Mouse (Mus musculus): ENCODE results near the gene Klrd1. TPM values are rescaled to one million over a fixed set of nuclear protein-coding genes. Genes with fewer than 3 reads are reported as not detected.

The Klrd1 gene
- total RNA-seq, 1 experiment = not detected

DNA sequence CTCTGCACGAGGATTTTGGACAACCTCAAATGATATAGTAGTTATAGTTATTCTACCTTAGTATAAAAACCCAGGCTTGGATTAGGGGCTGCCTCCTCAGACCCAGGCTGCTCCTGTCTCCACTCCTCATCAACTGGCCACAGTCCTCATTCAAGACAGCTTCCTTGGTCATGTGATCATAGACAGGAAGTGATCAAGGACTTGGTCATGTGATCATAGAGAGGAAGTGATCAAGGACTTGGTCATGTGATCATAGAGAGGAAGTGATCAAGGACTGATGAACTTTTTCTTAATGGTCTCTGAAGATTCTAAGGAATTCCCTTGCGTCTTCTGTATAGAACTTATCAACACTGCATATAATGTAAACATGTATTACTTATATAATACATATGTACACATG is 44.3 kb upstream of the Klrd1 start:
- no peaks in the 10 kb centered on the region for H3K9me3 ChIP-seq (ENCODE audit: control insufficient read depth, insufficient read depth, low read depth, low read length)
- in situ Hi-C loops (cut with MboI; ENCODE audit: low sequenced_read_pairs in 2 of 2, unreplicated experiment in 2 of 2) = no loop called here
- TF ChIP-seq ZC3H11A (IDR thresholded peaks at IDR 0.05; ENCODE audit: borderline replicate concordance, low read depth, low read length) = no peak
- TF ChIP-seq ZNF384 (IDR thresholded peaks at IDR 0.05; ENCODE audit: low read depth, low read length) = no peak
- TF ChIP-seq HCFC1 (IDR thresholded peaks at IDR 0.05; ENCODE audit: borderline replicate concordance, insufficient read depth, low read length) = no peak
- no peak for TF ChIP-seq MAFK (IDR thresholded peaks at IDR 0.05; ENCODE audit: insufficient read depth, low read depth, low read length)
- no peak for TF ChIP-seq CHD2 (IDR thresholded peaks at IDR 0.05; ENCODE audit: low read depth, low read length)
- H3K27ac ChIP-seq (ENCODE audit: insufficient read depth, low read depth, low read length, poor library complexity, severe bottlenecking) = no peak overlapping the region
- H3K36me3 ChIP-seq (ENCODE audit: control insufficient read depth, insufficient read depth, low read length, poor library complexity, severe bottlenecking) = no peaks in the 10 kb centered on the region
- H3K9ac ChIP-seq (ENCODE audit: insufficient read depth, low read depth, low read length, poor library complexity, severe bottlenecking) = no peak overlapping the region
- no peak overlapping the region for H3K4me3 ChIP-seq (ENCODE audit: insufficient read depth in 1 of 2, low read depth in 1 of 2, low read length in 2 of 2, poor library complexity in 1 of 2, severe bottlenecking in 1 of 2)
- DNase-seq (ENCODE audit: low read depth, low spot score) = no peak
- H3K4me1 ChIP-seq (ENCODE audit: control insufficient read depth in 2 of 2, insufficient read depth in 2 of 2, low read length in 2 of 2, poor library complexity in 1 of 2) = no peaks in the 10 kb centered on the region

DNA sequence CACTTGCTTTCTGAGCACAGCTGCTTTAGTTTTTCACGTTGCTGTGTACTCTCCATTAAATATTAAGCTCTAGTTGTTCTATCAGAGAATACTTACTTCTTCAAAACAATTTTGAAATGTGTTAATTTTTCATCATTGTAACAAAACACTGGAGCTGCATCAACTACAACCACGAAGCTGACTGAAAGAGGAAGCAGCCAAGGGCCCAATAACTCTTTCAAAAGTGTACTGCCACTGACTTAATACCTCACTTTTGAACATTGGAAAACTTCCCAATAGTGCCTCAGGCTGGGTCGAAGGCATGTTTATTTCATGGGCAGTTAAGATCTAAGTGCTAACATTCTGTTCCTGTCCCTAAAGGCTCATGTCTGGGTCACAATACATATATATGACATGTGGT is 43.6 kb upstream of the Klrd1 start:
- H3K27ac ChIP-seq (ENCODE audit: insufficient read depth, low read depth, low read length, poor library complexity, severe bottlenecking) = no peak overlapping the region
- DNase-seq (ENCODE audit: low read depth, low spot score) = no peak
- no peaks in the 10 kb centered on the region for H3K9me3 ChIP-seq (ENCODE audit: control insufficient read depth, insufficient read depth, low read depth, low read length)
- in situ Hi-C loops (cut with MboI; ENCODE audit: low sequenced_read_pairs in 2 of 2, unreplicated experiment in 2 of 2) = no loop called here
- no peak overlapping the region for H3K4me3 ChIP-seq (ENCODE audit: insufficient read depth in 1 of 2, low read depth in 1 of 2, low read length in 2 of 2, poor library complexity in 1 of 2, severe bottlenecking in 1 of 2)
- H3K4me1 ChIP-seq (ENCODE audit: control insufficient read depth in 2 of 2, insufficient read depth in 2 of 2, low read length in 2 of 2, poor library complexity in 1 of 2) = no peaks in the 10 kb centered on the region
- TF ChIP-seq MAFK (IDR thresholded peaks at IDR 0.05; ENCODE audit: insufficient read depth, low read depth, low read length) (no peak), ZNF384 (IDR thresholded peaks at IDR 0.05; ENCODE audit: low read depth, low read length) (no peak), HCFC1 (IDR thresholded peaks at IDR 0.05; ENCODE audit: borderline replicate concordance, insufficient read depth, low read length) (no peak), ZC3H11A (IDR thresholded peaks at IDR 0.05; ENCODE audit: borderline replicate concordance, low read depth, low read length) (no peak), CHD2 (IDR thresholded peaks at IDR 0.05; ENCODE audit: low read depth, low read length) (no peak)
- no peak overlapping the region for H3K9ac ChIP-seq (ENCODE audit: insufficient read depth, low read depth, low read length, poor library complexity, severe bottlenecking)
- no peaks in the 10 kb centered on the region for H3K36me3 ChIP-seq (ENCODE audit: control insufficient read depth, insufficient read depth, low read length, poor library complexity, severe bottlenecking)

- no peak overlapping the region for H3K27ac ChIP-seq (ENCODE audit: insufficient read depth, low read depth, low read length, poor library complexity, severe bottlenecking)
- no peak overlapping the region for H3K4me3 ChIP-seq (ENCODE audit: insufficient read depth in 1 of 2, low read depth in 1 of 2, low read length in 2 of 2, poor library complexity in 1 of 2, severe bottlenecking in 1 of 2)
- TF ChIP-seq HCFC1 (IDR thresholded peaks at IDR 0.05; ENCODE audit: borderline replicate concordance, insufficient read depth, low read length) = no peak
- TF ChIP-seq ZNF384 (IDR thresholded peaks at IDR 0.05; ENCODE audit: low read depth, low read length) = no peak
- no peak for TF ChIP-seq CHD2 (IDR thresholded peaks at IDR 0.05; ENCODE audit: low read depth, low read length)
- no peak for TF ChIP-seq MAFK (IDR thresholded peaks at IDR 0.05; ENCODE audit: insufficient read depth, low read depth, low read length)
- TF ChIP-seq ZC3H11A (IDR thresholded peaks at IDR 0.05; ENCODE audit: borderline replicate concordance, low read depth, low read length) = no peak
- H3K36me3 ChIP-seq (ENCODE audit: control insufficient read depth, insufficient read depth, low read length, poor library complexity, severe bottlenecking) = no peaks in the 10 kb centered on the region
- no peak for DNase-seq (ENCODE audit: low read depth, low spot score)
- in situ Hi-C loops (cut with MboI; ENCODE audit: low sequenced_read_pairs in 2 of 2, unreplicated experiment in 2 of 2) = no loop called here
- no peaks in the 10 kb centered on the region for H3K4me1 ChIP-seq (ENCODE audit: control insufficient read depth in 2 of 2, insufficient read depth in 2 of 2, low read length in 2 of 2, poor library complexity in 1 of 2)
- no peak overlapping the region for H3K9ac ChIP-seq (ENCODE audit: insufficient read depth, low read depth, low read length, poor library complexity, severe bottlenecking)
- H3K9me3 ChIP-seq (ENCODE audit: control insufficient read depth, insufficient read depth, low read depth, low read length) = no peaks in the 10 kb centered on the region
Measured at GRCm38 (mm10) chr6:129557298-129558023, 34.1 kb upstream of the Klrd1 start.

DNA sequence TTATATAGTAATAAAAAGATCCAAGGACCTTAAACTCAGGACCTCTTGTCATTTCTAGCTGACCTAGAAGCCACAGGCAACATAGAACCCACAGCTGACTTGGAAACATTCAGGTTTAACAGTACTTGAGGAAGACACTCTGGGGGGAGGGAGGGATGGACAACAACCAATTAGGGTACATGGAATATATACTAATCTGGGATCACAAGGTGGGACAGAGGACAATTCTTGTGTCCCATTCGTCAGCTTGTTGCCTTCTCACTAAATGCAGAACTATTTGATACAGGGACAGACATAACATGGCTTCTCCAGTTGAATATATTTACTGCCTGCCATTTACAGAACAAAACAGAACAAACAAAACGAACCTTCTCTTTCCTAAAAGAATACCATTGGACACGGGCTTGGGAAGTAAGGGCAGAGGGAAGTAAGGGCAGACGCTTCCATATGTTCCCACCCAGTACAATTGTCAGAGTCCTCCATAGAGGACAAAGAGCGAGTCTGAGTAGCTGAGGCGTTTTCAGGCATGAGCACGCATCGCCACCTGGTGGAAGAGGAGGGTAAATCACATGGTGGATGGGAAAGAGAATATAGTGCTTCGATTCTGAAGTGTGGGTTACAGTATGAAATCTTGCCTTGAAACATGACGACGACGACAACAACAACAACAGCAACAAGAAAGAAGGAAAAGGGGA is 32.5 kb upstream of the Klrd1 start:
- in situ Hi-C loops (cut with MboI; ENCODE audit: low sequenced_read_pairs in 2 of 2, unreplicated experiment in 2 of 2) = no loop called here
- TF ChIP-seq ZC3H11A (IDR thresholded peaks at IDR 0.05; ENCODE audit: borderline replicate concordance, low read depth, low read length) (no peak), CHD2 (IDR thresholded peaks at IDR 0.05; ENCODE audit: low read depth, low read length) (no peak), ZNF384 (IDR thresholded peaks at IDR 0.05; ENCODE audit: low read depth, low read length) (no peak)
- no peaks in the 10 kb centered on the region for H3K36me3 ChIP-seq (ENCODE audit: control insufficient read depth, insufficient read depth, low read length, poor library complexity, severe bottlenecking)
- H3K9me3 ChIP-seq (ENCODE audit: control insufficient read depth, insufficient read depth, low read depth, low read length) = no peaks in the 10 kb centered on the region
- peak; percentile 65 for DNase-seq (ENCODE audit: low read depth, low spot score)
- no peak overlapping the region for H3K9ac ChIP-seq (ENCODE audit: insufficient read depth, low read depth, low read length, poor library complexity, severe bottlenecking)
- H3K4me1 ChIP-seq (ENCODE audit: control insufficient read depth in 2 of 2, insufficient read depth in 2 of 2, low read length in 2 of 2, poor library complexity in 1 of 2) = no peaks in the 10 kb centered on the region
- no peak overlapping the region for H3K27ac ChIP-seq (ENCODE audit: insufficient read depth, low read depth, low read length, poor library complexity, severe bottlenecking)
- no peak overlapping the region for H3K4me3 ChIP-seq (ENCODE audit: insufficient read depth in 1 of 2, low read depth in 1 of 2, low read length in 2 of 2, poor library complexity in 1 of 2, severe bottlenecking in 1 of 2)
